Mouse (Mus musculus): ENCODE results near the gene Kcnj9.

Gene Kcnj9

GRCm38 (mm10) chr1:172292880-172293279 lies 36.2 kb downstream of the Kcnj9 start:
- no peak for DNase-seq (ENCODE audit: low read depth)

- no peak for DNase-seq (ENCODE audit: low read depth)
These were observed 39.5 kb downstream of the Kcnj9 start for GRCm38 (mm10) chr1:172289617-172289946.

- DNase-seq (ENCODE audit: low read depth), result peak; percentile 31
These were observed 40.1 kb downstream of the Kcnj9 start for GRCm38 (mm10) chr1:172288900-172289616.

GRCm38 (mm10) chr1:172286740-172287139 lies 42.4 kb downstream of the Kcnj9 start:
- no peak for DNase-seq (ENCODE audit: low read depth)

GRCm38 (mm10) chr1:172284221-172284620 lies 44.9 kb downstream of the Kcnj9 start:
- no peak for DNase-seq (ENCODE audit: low read depth)

- DNase-seq (ENCODE audit: low read depth), result no peak
These were observed 46.0 kb downstream of the Kcnj9 start for GRCm38 (mm10) chr1:172283073-172283472.

GRCm38 (mm10) chr1:172281522-172282254 lies 47.4 kb downstream of the Kcnj9 start:
- no peak for DNase-seq (ENCODE audit: low read depth)

GRCm38 (mm10) chr1:172279768-172280509 lies 49.2 kb downstream of the Kcnj9 start:
- no peak for DNase-seq (ENCODE audit: low read depth)

- no peak for DNase-seq (ENCODE audit: low read depth)
These were observed 50.8 kb downstream of the Kcnj9 start for GRCm38 (mm10) chr1:172278328-172278727.

- DNase-seq (ENCODE audit: low read depth), result peak; percentile 68
These were observed 51.9 kb downstream of the Kcnj9 start for GRCm38 (mm10) chr1:172277172-172277571.

GRCm38 (mm10) chr1:172274547-172274946 lies 54.6 kb downstream of the Kcnj9 start:
- DNase-seq (ENCODE audit: low read depth), result no peak

- no peak for DNase-seq (ENCODE audit: low read depth)
These were observed 55.0 kb downstream of the Kcnj9 start for GRCm38 (mm10) chr1:172274116-172274515.

- no peak for DNase-seq (ENCODE audit: low read depth)
These were observed 55.7 kb downstream of the Kcnj9 start for GRCm38 (mm10) chr1:172273386-172273785.

GRCm38 (mm10) chr1:172271765-172272164 lies 57.4 kb downstream of the Kcnj9 start:
- no peak for DNase-seq (ENCODE audit: low read depth)

- no peak for DNase-seq (ENCODE audit: low read depth)
These were observed 57.9 kb downstream of the Kcnj9 start for GRCm38 (mm10) chr1:172271208-172271607.
